Mouse (Mus musculus): Measurements from ENCODE around the gene Igdcc4. TPM values are rescaled to one million over a fixed set of nuclear protein-coding genes. Genes with fewer than 3 reads are reported as not detected.

The Igdcc4 gene
- polyA plus RNA-seq, 1 experiment from 2014 or later: 6.3 TPM

- H3K36me3 ChIP-seq (replicated peaks): peaks cover 25% of the 10 kb centered on the region
- H3K9me3 ChIP-seq (replicated peaks): no peaks in the 10 kb centered on the region
- 34% methylated on average over 1 of the region's 1 CpGs for WGBS (ENCODE audit: insufficient replicate concordance)
- no peaks in the 10 kb centered on the region for H3K27me3 ChIP-seq
- peaks cover 29% of the 10 kb centered on the region for H3K4me1 ChIP-seq (replicated peaks)
- H3K9ac ChIP-seq: no peak overlapping the region
- no peak overlapping the region for H3K4me3 ChIP-seq (replicated peaks)
- no peak overlapping the region for H3K27ac ChIP-seq (replicated peaks)
- H3K4me2 ChIP-seq: no peak overlapping the region
- ATAC-seq (ENCODE audit: insufficient read depth): no peak
Measured at GRCm38 (mm10) chr9:65086801-65087200, 14.5 kb upstream of the Igdcc4 start.

- Histone ChIP-seq H3K9me3 (replicated peaks) (no peaks in the 10 kb centered on the region), H3K27me3 (no peaks in the 10 kb centered on the region), H3K36me3 (replicated peaks) (peaks cover 19% of the 10 kb centered on the region), H3K4me3 (replicated peaks) (no peak overlapping the region), H3K4me2 (no peak overlapping the region), H3K9ac (no peak overlapping the region), H3K27ac (replicated peaks) (no peak overlapping the region), H3K4me1 (replicated peaks) (peaks cover 29% of the 10 kb centered on the region)
- no peak for ATAC-seq (ENCODE audit: insufficient read depth)
- WGBS (ENCODE audit: insufficient replicate concordance): 13% methylated on average over 5 of the region's 5 CpGs
Measured at GRCm38 (mm10) chr9:65087490-65087889, 13.8 kb upstream of the Igdcc4 start.

- no peaks in the 10 kb centered on the region for H3K36me3 ChIP-seq (replicated peaks)
- no peaks in the 10 kb centered on the region for H3K9me3 ChIP-seq (replicated peaks)
- WGBS (ENCODE audit: insufficient replicate concordance): 65% methylated on average over 6 of the region's 6 CpGs
- H3K4me3 ChIP-seq (replicated peaks): no peak overlapping the region
- 0 out of 2 replicates have a peak, but pooled peaks cover 3% of the 10 kb centered on the region for H3K4me1 ChIP-seq (replicated peaks)
- no peak overlapping the region for H3K4me2 ChIP-seq
- no peak for ATAC-seq (ENCODE audit: insufficient read depth)
- peaks cover 7% of the 10 kb centered on the region; the same call in 1 of the 2 replicates for H3K27me3 ChIP-seq
- no peak overlapping the region for H3K9ac ChIP-seq
- H3K27ac ChIP-seq (replicated peaks): no peak overlapping the region
Measured at GRCm38 (mm10) chr9:65094237-65094636, 7.0 kb upstream of the Igdcc4 start.

GRCm38 (mm10) chr9:65101686-65102376, 545 bp downstream of the Igdcc4 start:
- peaks cover 20% of the 10 kb centered on the region for H3K4me1 ChIP-seq (replicated peaks)
- H3K36me3 ChIP-seq (replicated peaks): no peaks in the 10 kb centered on the region
- H3K4me3 ChIP-seq (replicated peaks): peak overlapping the region; percentile 58
- H3K4me2 ChIP-seq: peak overlapping the region; percentile 67
- ATAC-seq (ENCODE audit: insufficient read depth): peak; percentile 76
- WGBS (ENCODE audit: insufficient replicate concordance): under 1% methylated on average over 39 of the region's 39 CpGs
- H3K9ac ChIP-seq: peak overlapping the region; percentile 39
- no peaks in the 10 kb centered on the region for H3K9me3 ChIP-seq (replicated peaks)
- peak overlapping the region; percentile 83 for H3K27ac ChIP-seq (replicated peaks)
- peaks cover 62% of the 10 kb centered on the region for H3K27me3 ChIP-seq

- Histone ChIP-seq H3K36me3 (replicated peaks) (no peaks in the 10 kb centered on the region), H3K9me3 (replicated peaks) (no peaks in the 10 kb centered on the region), H3K4me3 (replicated peaks) (peak overlapping the region; percentile 58), H3K4me2 (peak overlapping the region; percentile 67), H3K27me3 (peaks cover 66% of the 10 kb centered on the region), H3K4me1 (replicated peaks) (peaks cover 20% of the 10 kb centered on the region), H3K27ac (replicated peaks) (peak overlapping the region; percentile 83), H3K9ac (peak overlapping the region; percentile 27; the same call in 1 of the 2 replicates)
- 11% methylated on average over 36 of the region's 36 CpGs for WGBS (ENCODE audit: insufficient replicate concordance)
- ATAC-seq (ENCODE audit: insufficient read depth): peak; percentile 26; the same call in 1 of the 2 replicates
Measured at GRCm38 (mm10) chr9:65102377-65103172, 1.3 kb downstream of the Igdcc4 start.

- H3K9ac ChIP-seq: 0 out of 2 replicates have a peak overlapping the region, but pooled peaks have one; percentile 25
- peaks cover 70% of the 10 kb centered on the region for H3K27me3 ChIP-seq
- WGBS (ENCODE audit: insufficient replicate concordance): 25% methylated on average over 8 of the region's 8 CpGs
- peak overlapping the region; percentile 67 for H3K4me2 ChIP-seq
- H3K27ac ChIP-seq (replicated peaks): peak overlapping the region; percentile 83
- peak overlapping the region; percentile 58 for H3K4me3 ChIP-seq (replicated peaks)
- H3K36me3 ChIP-seq (replicated peaks): no peaks in the 10 kb centered on the region
- no peaks in the 10 kb centered on the region for H3K9me3 ChIP-seq (replicated peaks)
- H3K4me1 ChIP-seq (replicated peaks): peaks cover 20% of the 10 kb centered on the region
- no peak for ATAC-seq (ENCODE audit: insufficient read depth)
Measured at GRCm38 (mm10) chr9:65103173-65103752, 2.0 kb downstream of the Igdcc4 start.

- H3K4me2 ChIP-seq: no peak overlapping the region
- no peak for ATAC-seq (ENCODE audit: insufficient read depth)
- no peak overlapping the region for H3K27ac ChIP-seq (replicated peaks)
- no peak overlapping the region for H3K4me3 ChIP-seq (replicated peaks)
- no peaks in the 10 kb centered on the region for H3K36me3 ChIP-seq (replicated peaks)
- no peaks in the 10 kb centered on the region for H3K9me3 ChIP-seq (replicated peaks)
- H3K27me3 ChIP-seq: peaks cover 58% of the 10 kb centered on the region
- 59% methylated on average over 4 of the region's 4 CpGs for WGBS (ENCODE audit: insufficient replicate concordance)
- peaks cover 21% of the 10 kb centered on the region for H3K4me1 ChIP-seq (replicated peaks)
- no peak overlapping the region for H3K9ac ChIP-seq
Measured at GRCm38 (mm10) chr9:65106821-65107220, 5.5 kb downstream of the Igdcc4 start.

GRCm38 (mm10) chr9:65107893-65108292, 6.6 kb downstream of the Igdcc4 start:
- H3K9ac ChIP-seq: no peak overlapping the region
- no peak overlapping the region for H3K27ac ChIP-seq (replicated peaks)
- ATAC-seq (ENCODE audit: insufficient read depth): no peak
- H3K9me3 ChIP-seq (replicated peaks): no peaks in the 10 kb centered on the region
- H3K4me1 ChIP-seq (replicated peaks): peaks cover 18% of the 10 kb centered on the region; the same call in 1 of the 2 replicates
- no peaks in the 10 kb centered on the region for H3K36me3 ChIP-seq (replicated peaks)
- no peak overlapping the region for H3K4me2 ChIP-seq
- H3K4me3 ChIP-seq (replicated peaks): no peak overlapping the region
- 53% methylated on average over 1 of the region's 1 CpGs for WGBS (ENCODE audit: insufficient replicate concordance)
- peaks cover 47% of the 10 kb centered on the region for H3K27me3 ChIP-seq

- no peak for ATAC-seq (ENCODE audit: insufficient read depth)
- WGBS (ENCODE audit: insufficient replicate concordance): 18% methylated on average over 24 of the region's 24 CpGs
- H3K27ac ChIP-seq (replicated peaks): no peak overlapping the region; the same call in 1 of the 2 replicates
- no peaks in the 10 kb centered on the region for H3K36me3 ChIP-seq (replicated peaks)
- H3K4me1 ChIP-seq (replicated peaks): peaks cover 14% of the 10 kb centered on the region; the same call in 1 of the 2 replicates
- H3K27me3 ChIP-seq: peaks cover 34% of the 10 kb centered on the region
- H3K4me2 ChIP-seq: peak overlapping the region; percentile 27; the same call in 1 of the 2 replicates
- no peak overlapping the region for H3K9ac ChIP-seq
- H3K4me3 ChIP-seq (replicated peaks): no peak overlapping the region
- H3K9me3 ChIP-seq (replicated peaks): no peaks in the 10 kb centered on the region
Measured at GRCm38 (mm10) chr9:65109132-65110072, 8.1 kb downstream of the Igdcc4 start.

GRCm38 (mm10) chr9:65111698-65112097, 10.4 kb downstream of the Igdcc4 start:
- Histone ChIP-seq H3K4me2 (no peak overlapping the region), H3K4me3 (replicated peaks) (no peak overlapping the region), H3K36me3 (replicated peaks) (no peaks in the 10 kb centered on the region), H3K9me3 (replicated peaks) (no peaks in the 10 kb centered on the region), H3K27ac (replicated peaks) (no peak overlapping the region), H3K4me1 (replicated peaks) (peaks cover 14% of the 10 kb centered on the region; the same call in 1 of the 2 replicates), H3K9ac (no peak overlapping the region), H3K27me3 (peaks cover 30% of the 10 kb centered on the region)
- ATAC-seq (ENCODE audit: insufficient read depth): no peak
- 63% methylated on average over 5 of the region's 5 CpGs for WGBS (ENCODE audit: insufficient replicate concordance)

Data from liver, embryonic 15.5 days (tissue).